Mouse (Mus musculus) kidney, adult 2 months (tissue): ENCODE data around the gene Gm16503.
"Not testable (repeated sequence)": the region's sequence is repeated elsewhere in the genome, so short reads cannot be mapped to it uniquely, and the experiment has no call there.

ENCODE experiments used
- CTCF ChIP-seq: fragments of 200-500 bp; conservative IDR thresholded peaks from 2 replicates; pipeline ENCODE4 v1.5.1; 2011; ENCODE audit warnings: low read depth, mild to moderate bottlenecking, control low read depth, low read length, moderate library complexity, mixed read lengths; ENCODE audit not compliant: insufficient read depth, insufficient read length
- POLR2A ChIP-seq: fragments of 200-500 bp; IDR thresholded peaks from one replicate; pipeline ENCODE4 v1.6.1; 2011; ENCODE audit warnings: low read depth, low read length, control low read depth

GRCm38 (mm10) chr4:147579371-147579770, 39.4 kb downstream of the Gm16503 start:
- not testable (repeated sequence) for TF ChIP-seq CTCF, POLR2A
